Mouse (Mus musculus): ENCODE measurements around the gene Kif3a. TPM values are rescaled to one million over a fixed set of nuclear protein-coding genes. Genes with fewer than 3 reads are reported as not detected.

The Kif3a gene
- total and polyA plus RNA-seq, 3 experiments, result 7.7 to 26.5 (median 18.3) TPM

- Histone ChIP-seq H3K79me2 (replicated peaks; ENCODE audit: control insufficient read depth, extremely low read depth, insufficient read depth, poor library complexity, severe bottlenecking) (no peaks in the 10 kb centered on the region), H3K27me3 (replicated peaks) (no peaks in the 10 kb centered on the region), H3K9me3 (replicated peaks; ENCODE audit: low read length) (peaks cover 1% of the 10 kb centered on the region), H3K4me1 (ENCODE audit: control insufficient read depth in 1 of 2, insufficient read depth in 2 of 2) (peaks cover 39 to 79% of the 10 kb centered on the region in 2 experiments), H3K9ac (ENCODE audit: insufficient read depth, low read depth) (peak overlapping the region; percentile 64), H3K27ac (ENCODE audit: insufficient read depth, low read depth) (peak overlapping the region; percentile 75), H3K4me2 (ENCODE audit: insufficient read depth, low read depth, poor library complexity, severe bottlenecking) (peak overlapping the region; percentile 93), H3K36me3 (replicated peaks in 1 of 2; ENCODE audit: control insufficient read depth in 1 of 2, insufficient read depth in 1 of 2, low read length in 1 of 2) (peaks cover 0 to 21% of the 10 kb centered on the region in 2 experiments), H3K4me3 (replicated peaks in 1 of 3; ENCODE audit: low read depth in 2 of 3, low read length in 2 of 3, poor library complexity in 1 of 3) (peak overlapping the region; percentile 21 to 37 (median 25))
- dilution Hi-C loops (cut with MboI; ENCODE audit: extremely low pct_ligation_motif_present, extremely low pct_unique_long_range_greater_than_20kb, low sequenced_read_pairs) (no loop called here), in situ Hi-C loops (cut with MboI; ENCODE audit: low pct_ligation_motif_present, low pct_unique_long_range_greater_than_20kb, low sequenced_read_pairs) (no loop called here)
- DNase-seq (ENCODE audit: extremely low read depth), result no peak
- TF ChIP-seq MAX (IDR thresholded peaks at IDR 0.05; ENCODE audit: low read length), result peak; percentile 19; the same call in 1 of the 2 replicates
- peak; percentile 12; the same call in 1 of the 2 replicates for TF ChIP-seq MAZ (IDR thresholded peaks at IDR 0.05; ENCODE audit: low read depth, low read length)
- no peak for TF ChIP-seq CHD1 (IDR thresholded peaks at IDR 0.05; ENCODE audit: low read depth, low read length)
- TF ChIP-seq TBP (conservative IDR thresholded peaks at IDR 0.05; ENCODE audit: low read depth, low read length), result 0 out of 2 replicates have a peak, but pooled peaks have one; percentile 54
These were observed 70.0 kb downstream of the Kif3a start for GRCm38 (mm10) chr11:53637046-53637802.

GRCm38 (mm10) chr11:53637803-53638260 lies 70.7 kb downstream of the Kif3a start:
- dilution Hi-C loops (cut with MboI; ENCODE audit: extremely low pct_ligation_motif_present, extremely low pct_unique_long_range_greater_than_20kb, low sequenced_read_pairs), result no loop called here
- Histone ChIP-seq H3K4me3 (replicated peaks in 1 of 3; ENCODE audit: low read depth in 2 of 3, low read length in 2 of 3, poor library complexity in 1 of 3) (peak overlapping the region in 1 of 3 experiments; percentile 37), H3K9me3 (replicated peaks; ENCODE audit: low read length) (peaks cover 7% of the 10 kb centered on the region), H3K79me2 (replicated peaks; ENCODE audit: control insufficient read depth, extremely low read depth, insufficient read depth, poor library complexity, severe bottlenecking) (no peaks in the 10 kb centered on the region), H3K4me1 (ENCODE audit: control insufficient read depth in 1 of 2, insufficient read depth in 2 of 2) (peaks cover 33 to 74% of the 10 kb centered on the region in 2 experiments), H3K27me3 (replicated peaks) (no peaks in the 10 kb centered on the region), H3K36me3 (replicated peaks in 1 of 2; ENCODE audit: control insufficient read depth in 1 of 2, insufficient read depth in 1 of 2, low read length in 1 of 2) (peaks cover 0 to 26% of the 10 kb centered on the region in 2 experiments), H3K4me2 (ENCODE audit: insufficient read depth, low read depth, poor library complexity, severe bottlenecking) (peak overlapping the region; percentile 93), H3K27ac (ENCODE audit: insufficient read depth, low read depth) (peak overlapping the region; percentile 75), H3K9ac (ENCODE audit: insufficient read depth, low read depth) (peak overlapping the region; percentile 64)
- in situ Hi-C loops (cut with MboI; ENCODE audit: low pct_ligation_motif_present, low pct_unique_long_range_greater_than_20kb, low sequenced_read_pairs), result no loop called here
- TF ChIP-seq CHD2 (IDR thresholded peaks at IDR 0.05; ENCODE audit: low read length) (peak; percentile 75), SIN3A (IDR thresholded peaks at IDR 0.05; ENCODE audit: low read length) (no peak), KAT2A (IDR thresholded peaks at IDR 0.05; ENCODE audit: insufficient replicate concordance, low read length) (no peak), TBP (conservative IDR thresholded peaks at IDR 0.05; ENCODE audit: low read depth, low read length) (0 out of 2 replicates have a peak, but pooled peaks have one; percentile 11), ETS1 (conservative IDR thresholded peaks at IDR 0.05; ENCODE audit: low read depth, low read length) (peak; percentile 31), NELFE (IDR thresholded peaks at IDR 0.05; ENCODE audit: low read depth, low read length) (no peak), EP300 (IDR thresholded peaks at IDR 0.05; ENCODE audit: low read length) (peak; percentile 81), ZNF384 (IDR thresholded peaks at IDR 0.05; ENCODE audit: low read depth, low read length) (peak; percentile 58; the same call in 1 of the 2 replicates), UBTF (IDR thresholded peaks at IDR 0.05; ENCODE audit: low read depth, low read length) (no peak), BHLHE40 (IDR thresholded peaks at IDR 0.05; ENCODE audit: low read depth, low read length) (peak; percentile 58; the same call in 1 of the 2 replicates), CHD1 (IDR thresholded peaks at IDR 0.05; ENCODE audit: low read depth, low read length) (0 out of 2 replicates have a peak, but pooled peaks have one; percentile 59), MAZ (IDR thresholded peaks at IDR 0.05; ENCODE audit: low read depth, low read length) (no peak), RCOR1 (conservative IDR thresholded peaks at IDR 0.05; ENCODE audit: low read depth, low read length) (no peak), NRF1 (IDR thresholded peaks at IDR 0.05; ENCODE audit: low read depth, low read length) (peak; percentile 74), IRF4 (IDR thresholded peaks at IDR 0.05; ENCODE audit: low read depth, low read length) (peak; percentile 90)
- no peak for DNase-seq (ENCODE audit: extremely low read depth)
